Mouse (Mus musculus) heart, embryonic 14.5 days (tissue): ENCODE results near the gene Hsf2. TPM values are rescaled to one million over a fixed set of nuclear protein-coding genes. Genes with fewer than 3 reads are reported as not detected.
"Not testable (repeated sequence)": the region's sequence is repeated elsewhere in the genome, so short reads cannot be mapped to it uniquely, and the experiment has no call there.

ENCODE experiments used
- ATAC-seq: fragments of 200-750 bp; cut with Nextera tagmentation; 2 replicates; pipeline ENCODE4 v1.8.0; 2017; ENCODE audit warnings: low read depth, moderate TSS enrichment; ENCODE audit not compliant: insufficient number of reproducible peaks, insufficient read depth, low FRiP score
- H3K27ac ChIP-seq, 2 experiments: fragments of 200-500 bp in 1 of 2; fragments of 300-500 bp in 1 of 2; sonication (generic) in 1 of 2; replicated peaks in 1 of 2; 2 replicates each; pipeline ENCODE4 v1.5.1; 2012 to 2014; ENCODE audit warnings: low read depth in 2 of 2, low read length in 2 of 2, control low read depth in 1 of 2, mild to moderate bottlenecking in 1 of 2, mixed read lengths in 1 of 2; ENCODE audit not compliant: control insufficient read depth in 1 of 2, insufficient read depth in 1 of 2
- H3K27me3 ChIP-seq: fragments of 300-500 bp; sonication (generic); 2 replicates; pipeline ENCODE4 v1.6.1; 2014; ENCODE audit warnings: mild to moderate bottlenecking, low read length, control low read depth; ENCODE audit not compliant: control insufficient read depth, insufficient read depth
- H3K36me3 ChIP-seq: fragments of 300-500 bp; sonication (generic); 2 replicates; pipeline ENCODE4 v1.6.1; 2014; ENCODE audit warnings: mild to moderate bottlenecking, control low read depth, low read length, mixed read lengths; ENCODE audit not compliant: control insufficient read depth, insufficient read depth
- H3K4me1 ChIP-seq, 2 experiments: fragments of 200-500 bp in 1 of 2; fragments of 300-500 bp in 1 of 2; sonication (generic) in 1 of 2; 2 replicates each; pipeline ENCODE4 v1.6.1; 2012 to 2014; ENCODE audit warnings: low read length in 2 of 2, control low read depth in 1 of 2, mixed read lengths in 1 of 2; ENCODE audit not compliant: control insufficient read depth in 2 of 2, insufficient read depth in 2 of 2
- H3K4me2 ChIP-seq: fragments of 300-500 bp; sonication (generic); 2 replicates; pipeline ENCODE4 v1.6.1; 2014; ENCODE audit warnings: mild to moderate bottlenecking, low read length
- H3K4me3 ChIP-seq, 2 experiments: fragments of 200-500 bp in 1 of 2; fragments of 300-500 bp in 1 of 2; sonication (generic) in 1 of 2; 2 replicates each; pipeline ENCODE4 v1.5.1; 2012 to 2014; ENCODE audit warnings: low read length in 2 of 2, mild to moderate bottlenecking in 2 of 2, control low read depth in 1 of 2, low read depth in 1 of 2, moderate library complexity in 1 of 2; ENCODE audit not compliant: control insufficient read depth in 1 of 2, insufficient read depth in 1 of 2
- H3K9ac ChIP-seq: fragments of 300-500 bp; sonication (generic); 2 replicates; pipeline ENCODE4 v1.6.1; 2014; ENCODE audit warnings: mild to moderate bottlenecking, low read length
- H3K9me3 ChIP-seq: fragments of 300-500 bp; sonication (generic); 2 replicates; pipeline ENCODE4 v1.6.1; 2016; ENCODE audit warnings: low read length, control low read depth; ENCODE audit not compliant: control insufficient read depth
- WGBS: fragments of 180-500 bp; shearing (Covaris S2); extraction: QIAGEN DNeasy Blood & Tissue Kit; methylation state at CpG from one replicate; pipeline ENCODE4 v1.1.7; 2014; 5-methylcytosine and 5-hydroxymethylcytosine counted together
- polyA plus RNA-seq: library from polyadenylated mRNA; unstranded; fragments of >200 nt; fragmentation: Nextera tagmentation; extraction: Ambion mirVana; gene quantifications from 2 replicates; pipeline ENCODE4 v1.2.1, GENCODE M21; 2014

The Hsf2 gene
- polyA plus RNA-seq, 1 experiment from 2014 or later: 28.2 TPM

- 12% methylated on average over 49 of the region's 49 CpGs for WGBS
- Histone ChIP-seq H3K27ac (peak within 1 kb of the TSS; percentile 72 to 87), H3K27me3 (no peaks in the 10 kb centered on the region), H3K4me1 (peaks cover 0 to 21% of the 10 kb centered on the region in 2 experiments; a peak in 2 of 4 replicates), H3K36me3 (peaks cover 3% of the 10 kb centered on the region; the same call in 1 of the 2 replicates), H3K9ac (peak within 1 kb of the TSS; percentile 93), H3K4me2 (peak within 1 kb of the TSS; percentile 83), H3K4me3 (peak within 1 kb of the TSS; percentile 75 to 83), H3K9me3 (no peaks in the 10 kb centered on the region)
- ATAC-seq: peak; percentile 98
Observed at GRCm38 (mm10) chr10:57532218-57533101, 46.3 kb downstream of the Hsf2 start, which contains the start of gene Serinc1. Gene Serinc1 (minus strand): TSS chr10:57532530.

DNA sequence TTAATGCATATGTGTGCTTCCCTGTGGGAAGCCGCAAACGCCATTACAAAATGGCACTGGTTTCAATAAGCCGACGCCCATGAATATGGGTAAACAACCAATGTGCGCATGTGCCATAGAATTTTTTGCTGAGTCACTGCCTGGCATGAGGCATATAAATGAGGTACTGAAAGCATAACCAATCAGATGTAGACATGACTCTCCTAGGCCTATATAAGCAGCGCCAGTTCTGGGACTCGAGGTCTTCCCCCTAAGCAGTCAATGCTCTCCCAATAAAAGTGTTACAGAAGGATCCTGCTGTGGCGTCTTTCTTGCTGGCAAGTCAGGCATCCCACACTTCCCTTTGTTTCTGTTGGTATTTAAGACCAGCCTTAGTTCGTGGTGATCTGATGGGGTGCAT, 57.7 kb downstream of the Hsf2 start:
- H3K4me1 ChIP-seq, H3K9me3 ChIP-seq, H3K27ac ChIP-seq, H3K36me3 ChIP-seq, H3K4me2 ChIP-seq, H3K4me3 ChIP-seq, H3K27me3 ChIP-seq, ATAC-seq, H3K9ac ChIP-seq: not testable (repeated sequence)
- WGBS: 85% methylated on average over 9 of the region's 9 CpGs

DNA sequence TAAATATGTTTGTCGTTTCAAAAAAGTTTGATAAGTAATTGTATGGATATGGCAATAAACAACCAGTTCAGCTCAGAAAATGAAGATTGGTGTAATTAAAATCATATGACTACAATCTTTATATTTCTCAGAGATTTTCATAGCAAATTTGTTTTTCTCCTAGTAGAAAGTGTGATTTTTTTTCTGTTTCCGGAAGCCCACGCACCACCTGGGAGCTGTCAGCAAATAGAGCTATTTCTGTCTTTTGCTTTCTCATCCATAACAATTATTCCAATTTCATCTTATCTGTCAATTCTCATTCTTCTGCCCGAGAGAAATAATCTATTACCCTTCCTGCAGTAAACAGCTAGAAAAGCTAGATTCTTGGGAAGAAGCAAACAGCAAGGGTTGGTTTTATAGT, 63.4 kb downstream of the Hsf2 start:
- no peaks in the 10 kb centered on the region for H3K27me3 ChIP-seq
- H3K4me2 ChIP-seq: no peak overlapping the region
- no peaks in the 10 kb centered on the region for H3K4me1 ChIP-seq
- no peak overlapping the region for H3K9ac ChIP-seq
- H3K9me3 ChIP-seq: no peaks in the 10 kb centered on the region
- H3K27ac ChIP-seq: no peak overlapping the region
- no peak overlapping the region for H3K4me3 ChIP-seq
- H3K36me3 ChIP-seq: no peaks in the 10 kb centered on the region
- ATAC-seq: no peak
- 77% methylated on average over 4 of the region's 4 CpGs for WGBS

DNA sequence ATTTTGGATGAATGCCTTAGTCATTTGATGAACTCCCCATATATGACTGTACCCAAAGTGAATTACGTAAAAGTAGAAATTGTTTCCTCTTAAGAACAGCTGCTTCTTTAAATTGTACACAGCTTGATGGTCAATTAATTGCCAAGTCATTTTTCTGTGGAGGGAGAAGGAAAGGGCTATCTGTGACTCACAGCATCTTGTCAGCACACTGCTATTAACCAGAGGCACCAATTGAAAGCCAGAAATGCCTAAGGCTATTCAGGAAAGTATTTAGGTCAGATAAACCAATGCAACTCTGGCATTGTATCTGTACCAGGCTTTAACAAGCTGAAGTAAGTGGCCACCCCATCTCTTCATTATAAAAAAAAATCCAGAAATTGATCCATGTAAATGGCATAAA, 67.5 kb downstream of the Hsf2 start:
- ATAC-seq: no peak

GRCm38 (mm10) chr10:57557597-57557996, 71.4 kb downstream of the Hsf2 start:
- H3K4me3 ChIP-seq: no peak overlapping the region
- H3K27me3 ChIP-seq: no peaks in the 10 kb centered on the region
- H3K9me3 ChIP-seq: no peaks in the 10 kb centered on the region
- H3K36me3 ChIP-seq: no peaks in the 10 kb centered on the region
- H3K27ac ChIP-seq: no peak overlapping the region
- H3K4me2 ChIP-seq: no peak overlapping the region
- H3K9ac ChIP-seq: no peak overlapping the region
- WGBS: 87% methylated on average over 5 of the region's 5 CpGs
- no peaks in the 10 kb centered on the region for H3K4me1 ChIP-seq
- ATAC-seq: no peak

More for the DNA sequence above, 67.5 kb downstream of the Hsf2 start:
- no peaks in the 10 kb centered on the region for H3K36me3 ChIP-seq
- 87% methylated on average over 1 of the region's 1 CpGs for WGBS
- H3K9ac ChIP-seq: no peak overlapping the region
- no peaks in the 10 kb centered on the region for H3K27me3 ChIP-seq
- H3K27ac ChIP-seq: no peak overlapping the region
- no peak overlapping the region for H3K4me3 ChIP-seq
- no peaks in the 10 kb centered on the region for H3K9me3 ChIP-seq
- no peaks in the 10 kb centered on the region for H3K4me1 ChIP-seq
- H3K4me2 ChIP-seq: no peak overlapping the region

Other genes with a start within 250 kb of the Hsf2 start
- 183 and 190 TPM in 2 replicates for gene Serinc1, start 46.1 kb downstream of the Hsf2 start, polyA plus RNA-seq
- 2.0 and 2.6 TPM in 2 replicates for gene Pkib, start 145.6 kb downstream of the Hsf2 start, polyA plus RNA-seq